Mouse (Mus musculus): Measurements from ENCODE around the gene Slc34a3. TPM values are rescaled to one million over a fixed set of nuclear protein-coding genes. Genes with fewer than 3 reads are reported as not detected.
A peak's percentile ranks its signal among the peaks of the same experiment; 100 is the strongest.
"Not testable (repeated sequence)": the region's sequence is repeated elsewhere in the genome, so short reads cannot be mapped to it uniquely, and the experiment has no call there.

The Slc34a3 gene
- total RNA-seq (2017), result not detected in 2 replicates

- no peak for ATAC-seq (ENCODE audit: extremely low read depth, insufficient number of reproducible peaks, low FRiP score, poor library complexity, severe bottlenecking)
These were observed at the start of gene Slc34a3 for GRCm38 (mm10) chr2:25234050-25234449. Gene Slc34a3 (minus strand): TSS chr2:25234364.

- peak; percentile 75 for ATAC-seq (ENCODE audit: extremely low read depth, insufficient number of reproducible peaks, low FRiP score, poor library complexity, severe bottlenecking)
These were observed 45.0 kb upstream of the Slc34a3 start for GRCm38 (mm10) chr2:25278928-25279882.

- no peak for ATAC-seq (ENCODE audit: extremely low read depth, insufficient number of reproducible peaks, low FRiP score, poor library complexity, severe bottlenecking)
These were observed 38.8 kb upstream of the Slc34a3 start for GRCm38 (mm10) chr2:25273010-25273409.

GRCm38 (mm10) chr2:25272515-25272914 is 38.4 kb upstream of the Slc34a3 start:
- ATAC-seq (ENCODE audit: extremely low read depth, insufficient number of reproducible peaks, low FRiP score, poor library complexity, severe bottlenecking), result no peak

- ATAC-seq (ENCODE audit: extremely low read depth, insufficient number of reproducible peaks, low FRiP score, poor library complexity, severe bottlenecking), result peak; percentile 91
These were observed 37.8 kb upstream of the Slc34a3 start, which contains the start of the genes Ssna1 and Anapc2 for GRCm38 (mm10) chr2:25271827-25272511. Gene Ssna1 (minus strand): TSS chr2:25272438. Gene Anapc2 (plus strand): TSS chr2:25272478.

- no peak for ATAC-seq (ENCODE audit: extremely low read depth, insufficient number of reproducible peaks, low FRiP score, poor library complexity, severe bottlenecking)
These were observed 33.7 kb upstream of the Slc34a3 start for GRCm38 (mm10) chr2:25267746-25268309.

GRCm38 (mm10) chr2:25267241-25267640 is 33.1 kb upstream of the Slc34a3 start:
- no peak for ATAC-seq (ENCODE audit: extremely low read depth, insufficient number of reproducible peaks, low FRiP score, poor library complexity, severe bottlenecking)

GRCm38 (mm10) chr2:25266720-25267119 is 32.6 kb upstream of the Slc34a3 start:
- ATAC-seq (ENCODE audit: extremely low read depth, insufficient number of reproducible peaks, low FRiP score, poor library complexity, severe bottlenecking), result no peak

- no peak for ATAC-seq (ENCODE audit: extremely low read depth, insufficient number of reproducible peaks, low FRiP score, poor library complexity, severe bottlenecking)
These were observed 31.9 kb upstream of the Slc34a3 start for GRCm38 (mm10) chr2:25265897-25266656.

- no peak for ATAC-seq (ENCODE audit: extremely low read depth, insufficient number of reproducible peaks, low FRiP score, poor library complexity, severe bottlenecking)
These were observed 30.7 kb upstream of the Slc34a3 start for GRCm38 (mm10) chr2:25264851-25265250.

- ATAC-seq (ENCODE audit: extremely low read depth, insufficient number of reproducible peaks, low FRiP score, poor library complexity, severe bottlenecking), result no peak
These were observed 30.1 kb upstream of the Slc34a3 start for GRCm38 (mm10) chr2:25264286-25264660.

- no peak for ATAC-seq (ENCODE audit: extremely low read depth, insufficient number of reproducible peaks, low FRiP score, poor library complexity, severe bottlenecking)
These were observed 29.6 kb upstream of the Slc34a3 start for GRCm38 (mm10) chr2:25263623-25264285.

GRCm38 (mm10) chr2:25262795-25263622 is 28.8 kb upstream of the Slc34a3 start:
- ATAC-seq (ENCODE audit: extremely low read depth, insufficient number of reproducible peaks, low FRiP score, poor library complexity, severe bottlenecking), result no peak

- ATAC-seq (ENCODE audit: extremely low read depth, insufficient number of reproducible peaks, low FRiP score, poor library complexity, severe bottlenecking), result peak; percentile 98
These were observed 28.2 kb upstream of the Slc34a3 start, which contains the start of gene Tprn for GRCm38 (mm10) chr2:25262291-25262767. Gene Tprn (plus strand): TSS chr2:25262618.

- ATAC-seq (ENCODE audit: extremely low read depth, insufficient number of reproducible peaks, low FRiP score, poor library complexity, severe bottlenecking), result no peak; the same call in 1 of the 2 replicates
These were observed 27.7 kb upstream of the Slc34a3 start for GRCm38 (mm10) chr2:25261870-25262269.

GRCm38 (mm10) chr2:25258887-25259286 is 24.7 kb upstream of the Slc34a3 start:
- no peak for ATAC-seq (ENCODE audit: extremely low read depth, insufficient number of reproducible peaks, low FRiP score, poor library complexity, severe bottlenecking)

GRCm38 (mm10) chr2:25257250-25257649 is 23.1 kb upstream of the Slc34a3 start:
- not testable (repeated sequence) for ATAC-seq (ENCODE audit: extremely low read depth, insufficient number of reproducible peaks, low FRiP score, poor library complexity, severe bottlenecking)

Measured in neutrophil, adult 5-6 weeks (primary cell).